Mouse (Mus musculus): ENCODE data around the gene Olfr1201.

DNA sequence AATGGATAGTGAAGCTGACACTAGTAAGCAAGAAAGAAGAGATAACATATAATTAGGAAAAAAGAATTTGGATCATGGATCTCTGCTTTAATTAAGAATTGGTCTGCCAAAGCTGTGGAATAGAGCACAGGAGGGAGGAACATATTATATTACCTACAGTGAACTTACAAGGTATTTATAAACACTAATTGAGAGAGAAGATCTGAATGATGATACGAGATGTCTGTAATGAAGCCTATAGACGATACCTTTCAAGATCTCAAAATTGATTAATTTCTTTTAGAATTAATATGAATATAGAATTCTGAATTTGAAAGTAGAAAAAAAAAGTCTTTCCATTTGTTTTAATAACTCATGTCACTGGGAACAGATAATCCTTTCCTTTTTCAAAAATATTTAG is 32.5 kb upstream of the Olfr1201 start, which contains the start of gene Olfr1199:
- TF ChIP-seq CTCF (IDR thresholded peaks at IDR 0.05; ENCODE audit: borderline replicate concordance, insufficient read depth, low read length): no peak
- TF ChIP-seq POLR2A (IDR thresholded peaks at IDR 0.05; ENCODE audit: low read depth, low read length): no peak
